Mouse (Mus musculus) forebrain, embryonic 11.5 days (tissue): Measurements from ENCODE around the gene Smok2a. TPM values are rescaled to one million over a fixed set of nuclear protein-coding genes. Genes with fewer than 3 reads are reported as not detected.
"Not testable (repeated sequence)": the region's sequence is repeated elsewhere in the genome, so short reads cannot be mapped to it uniquely, and the experiment has no call there.

Source experiments
- ATAC-seq: fragments of 200-750 bp; cut with Nextera tagmentation; replicated peaks from 2 replicates; pipeline ENCODE4 v1.8.0; 2017; ENCODE audit warnings: moderate TSS enrichment; ENCODE audit not compliant: low FRiP score
- DNase-seq: peaks from one replicate; pipeline ENCODE4 v3.0.0-alpha.2; 2017; ENCODE audit warnings: low spot score
- H3K27ac ChIP-seq: fragments of 300-500 bp; sonication (generic); 2 replicates; pipeline ENCODE4 v1.5.1; 2014; ENCODE audit warnings: low read depth, low read length
- H3K27me3 ChIP-seq: fragments of 300-500 bp; sonication (generic); 2 replicates; pipeline ENCODE4 v1.6.1; 2014; ENCODE audit warnings: mild to moderate bottlenecking, low read length, mixed read lengths; ENCODE audit not compliant: control insufficient read depth, insufficient read depth
- H3K36me3 ChIP-seq: fragments of 300-500 bp; sonication (generic); 2 replicates; pipeline ENCODE4 v1.6.1; 2014; ENCODE audit warnings: mild to moderate bottlenecking, low read length, moderate library complexity, mixed read lengths; ENCODE audit not compliant: control insufficient read depth, insufficient read depth
- H3K4me1 ChIP-seq: fragments of 300-500 bp; sonication (generic); replicated peaks from 2 replicates; pipeline ENCODE4 v1.6.1; 2014; ENCODE audit warnings: low read length, mixed read lengths; ENCODE audit not compliant: control insufficient read depth, insufficient read depth
- H3K4me2 ChIP-seq: fragments of 300-500 bp; sonication (generic); 2 replicates; pipeline ENCODE4 v1.6.1; 2014; ENCODE audit warnings: low read depth, mild to moderate bottlenecking, low read length, moderate library complexity, mixed read lengths; ENCODE audit not compliant: severe bottlenecking
- H3K4me3 ChIP-seq: fragments of 300-500 bp; sonication (generic); 2 replicates; pipeline ENCODE4 v1.5.1; 2014; ENCODE audit warnings: low read depth, low read length
- H3K9ac ChIP-seq: fragments of 300-500 bp; sonication (generic); 2 replicates; pipeline ENCODE4 v1.6.1; 2014; ENCODE audit warnings: low read length
- H3K9me3 ChIP-seq: fragments of 300-500 bp; sonication (generic); 2 replicates; pipeline ENCODE4 v1.6.1; 2016; ENCODE audit warnings: low read length, mixed read lengths; ENCODE audit not compliant: control insufficient read depth
- WGBS: fragments of 180-500 bp; shearing (Covaris S2); extraction: QIAGEN DNeasy Blood & Tissue Kit; methylation state at CpG from one replicate; pipeline ENCODE4 v1.1.7; 2014; 5-methylcytosine and 5-hydroxymethylcytosine counted together
- polyA plus RNA-seq: library from polyadenylated mRNA; unstranded; fragments of >200 nt; fragmentation: Nextera tagmentation; extraction: Ambion mirVana; gene quantifications from 2 replicates; pipeline ENCODE4 v1.2.1, GENCODE M21; 2014

Gene Smok2a
- polyA plus RNA-seq: not detected in 2 replicates

DNA sequence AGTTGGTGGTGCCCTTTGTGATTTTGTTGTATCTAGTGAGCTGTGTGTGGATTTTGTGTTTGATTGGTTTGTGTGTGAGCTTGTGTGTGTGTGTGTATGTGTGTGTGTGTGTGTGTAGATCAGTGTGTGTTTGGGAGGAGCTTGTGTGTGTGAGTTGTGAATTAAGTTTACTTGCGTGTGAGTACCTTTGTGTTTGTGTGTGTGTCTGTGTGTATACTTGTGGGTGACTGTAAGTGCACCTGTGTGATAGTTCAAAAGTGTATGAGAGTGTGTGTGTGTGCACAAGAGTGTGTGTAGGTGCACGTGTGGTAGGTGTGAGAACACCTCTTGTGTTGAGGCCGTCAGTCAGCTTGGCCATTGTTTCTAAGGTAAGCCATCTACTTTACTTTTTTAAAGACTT lies at the start of gene Smok2a:
Gene Smok2a, plus strand, starts transcription at position 301 of the 400 bp plus-strand sequence.
- ATAC-seq: no peak
- WGBS: 88% methylated on average over 3 of the region's 3 CpGs
- no peak within 1 kb of the TSS for H3K27ac ChIP-seq

GRCm38 (mm10) chr17:13173578-13173977 lies 47.4 kb upstream of the Smok2a start:
- not testable (repeated sequence) for H3K9me3 ChIP-seq, H3K9ac ChIP-seq, DNase-seq, ATAC-seq, H3K27ac ChIP-seq, H3K27me3 ChIP-seq, H3K4me2 ChIP-seq, H3K36me3 ChIP-seq, H3K4me1 ChIP-seq, H3K4me3 ChIP-seq
- 90% methylated on average over 5 of the region's 6 CpGs for WGBS

More for the DNA sequence above, at the start of gene Smok2a:
- Histone ChIP-seq H3K9ac (no peak within 1 kb of the TSS), H3K9me3 (peaks cover 73% of the 10 kb centered on the region), H3K27me3 (no peaks in the 10 kb centered on the region), H3K36me3 (no peaks in the 10 kb centered on the region), H3K4me3 (no peak within 1 kb of the TSS), H3K4me2 (no peak within 1 kb of the TSS), H3K4me1 (no peaks in the 10 kb centered on the region)
- DNase-seq: no peak

DNA sequence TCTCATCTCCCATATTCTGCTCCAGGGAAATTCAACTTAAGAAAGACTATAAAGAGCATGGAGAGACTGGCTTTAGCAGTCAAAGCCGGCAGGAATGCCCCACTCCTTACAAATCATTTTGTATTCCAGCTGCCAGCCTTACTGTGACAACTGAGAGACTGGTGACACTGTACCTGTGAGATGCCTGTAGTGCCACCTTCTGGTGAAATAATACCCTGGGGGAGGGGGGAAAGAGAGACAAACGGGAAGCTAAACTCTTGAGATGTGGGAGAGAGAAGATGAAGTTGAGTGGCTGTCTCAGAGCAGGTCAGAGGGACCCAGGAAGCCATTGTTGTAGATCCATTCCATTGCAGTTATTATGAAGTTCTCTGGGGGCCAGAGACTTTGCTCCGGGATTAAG lies 47.0 kb upstream of the Smok2a start:
- H3K4me3 ChIP-seq, ATAC-seq, H3K9me3 ChIP-seq, H3K4me2 ChIP-seq, H3K4me1 ChIP-seq, DNase-seq, H3K9ac ChIP-seq, H3K27ac ChIP-seq, H3K27me3 ChIP-seq, H3K36me3 ChIP-seq: not testable (repeated sequence)
- WGBS: 56% methylated on average over 1 of the region's 3 CpGs

DNA sequence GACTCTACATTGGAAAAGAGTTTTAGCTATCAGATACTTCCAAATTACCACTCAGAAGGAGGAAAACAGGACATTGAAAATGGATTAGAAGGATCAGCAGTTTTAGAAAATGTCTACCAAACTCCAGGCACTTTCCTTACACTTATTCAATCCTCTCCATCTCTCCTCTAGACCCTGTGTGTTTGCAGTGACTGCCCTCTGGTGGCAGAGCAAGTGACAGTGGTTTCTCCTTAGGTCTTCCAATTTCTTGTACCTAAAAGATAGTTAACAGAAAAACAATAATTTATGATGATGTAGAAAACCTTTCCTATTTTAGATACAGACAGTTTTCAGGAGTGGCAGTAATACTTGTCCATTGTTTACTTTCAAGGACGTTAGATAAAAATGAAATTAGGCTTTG lies 45.4 kb upstream of the Smok2a start:
- WGBS: no CpG with 5 or more reads among the region's 1 CpGs
- 0 out of 2 replicates have a peak, but pooled peaks have one; percentile 52 for ATAC-seq
- H3K9ac ChIP-seq, H3K4me1 ChIP-seq, H3K27ac ChIP-seq, H3K9me3 ChIP-seq, H3K4me2 ChIP-seq, H3K27me3 ChIP-seq, DNase-seq, H3K36me3 ChIP-seq, H3K4me3 ChIP-seq: not testable (repeated sequence)

DNA sequence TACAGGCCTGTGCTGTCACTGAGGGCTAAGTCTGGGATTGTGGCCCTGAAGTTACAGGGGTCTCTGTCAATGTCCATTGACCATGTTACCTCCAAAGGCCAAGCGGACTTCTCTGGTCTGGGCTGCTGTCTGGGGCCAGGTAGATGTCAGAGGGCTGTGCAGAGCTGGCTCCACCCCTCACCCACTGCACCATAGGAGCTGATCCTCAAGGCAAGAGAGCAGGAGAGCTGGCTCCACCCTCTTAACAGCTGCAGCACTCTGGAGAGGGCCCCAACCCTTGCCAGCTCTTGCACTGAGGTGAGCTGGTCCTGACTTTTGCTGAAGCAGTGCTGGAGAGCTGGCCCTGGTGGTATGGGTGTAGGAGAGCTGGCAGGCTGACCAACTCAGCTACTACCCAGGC lies 43.2 kb upstream of the Smok2a start:
- H3K9ac ChIP-seq, H3K4me3 ChIP-seq, H3K4me2 ChIP-seq, H3K27ac ChIP-seq, H3K27me3 ChIP-seq, H3K4me1 ChIP-seq, H3K36me3 ChIP-seq, DNase-seq: not testable (repeated sequence)
- 41% methylated on average over 1 of the region's 1 CpGs for WGBS
- H3K9me3 ChIP-seq: peaks cover 14% of the 10 kb centered on the region; the same call in 1 of the 2 replicates
- ATAC-seq: peak; percentile 34; the same call in 1 of the 2 replicates

GRCm38 (mm10) chr17:13179021-13179420 lies 42.0 kb upstream of the Smok2a start:
- WGBS: 88% methylated on average over 4 of the region's 4 CpGs
- not testable (repeated sequence) for H3K27me3 ChIP-seq, H3K27ac ChIP-seq, H3K4me3 ChIP-seq, H3K36me3 ChIP-seq, H3K4me2 ChIP-seq, H3K4me1 ChIP-seq, H3K9ac ChIP-seq, ATAC-seq, DNase-seq
- H3K9me3 ChIP-seq: peaks cover 15% of the 10 kb centered on the region; the same call in 1 of the 2 replicates

DNA sequence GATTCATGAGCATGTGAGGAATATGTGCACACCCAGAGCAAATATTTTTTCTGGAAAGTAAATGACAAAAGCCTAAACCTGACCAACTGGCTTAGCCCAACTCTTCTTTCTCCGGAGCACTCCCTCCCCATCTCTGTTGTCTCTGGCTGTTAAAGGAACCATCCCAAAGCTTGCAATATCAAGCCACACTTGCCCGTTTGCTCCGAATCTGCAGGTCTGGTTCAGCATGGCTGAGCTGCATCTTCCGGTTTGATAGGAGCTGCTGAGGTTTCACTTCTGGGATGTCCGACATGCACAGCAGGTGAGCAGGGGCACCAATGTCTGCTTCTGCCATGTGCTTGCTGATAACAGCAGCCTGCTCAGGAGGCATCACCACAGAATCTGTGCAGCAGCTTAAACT lies 40.5 kb upstream of the Smok2a start:
- not testable (repeated sequence) for H3K36me3 ChIP-seq, H3K9ac ChIP-seq, ATAC-seq, H3K4me2 ChIP-seq, H3K4me1 ChIP-seq, H3K4me3 ChIP-seq, H3K27me3 ChIP-seq, DNase-seq, H3K27ac ChIP-seq
- WGBS: 91% methylated on average over 5 of the region's 5 CpGs
- H3K9me3 ChIP-seq: peaks cover 19% of the 10 kb centered on the region; the same call in 1 of the 2 replicates

GRCm38 (mm10) chr17:13182712-13183111 lies 38.3 kb upstream of the Smok2a start:
- not testable (repeated sequence) for H3K9ac ChIP-seq, H3K27me3 ChIP-seq, DNase-seq, H3K4me1 ChIP-seq, H3K27ac ChIP-seq, H3K4me3 ChIP-seq, H3K4me2 ChIP-seq, H3K36me3 ChIP-seq, ATAC-seq
- peaks cover 21% of the 10 kb centered on the region; the same call in 1 of the 2 replicates for H3K9me3 ChIP-seq
- 68% methylated on average over 2 of the region's 4 CpGs for WGBS

- not testable (repeated sequence) for H3K27me3 ChIP-seq, H3K27ac ChIP-seq, H3K4me3 ChIP-seq, H3K9ac ChIP-seq, H3K4me1 ChIP-seq, H3K4me2 ChIP-seq, ATAC-seq, H3K36me3 ChIP-seq
- peak; percentile 23 for DNase-seq
- 97% methylated on average over 4 of the region's 5 CpGs for WGBS
- peaks cover 20% of the 10 kb centered on the region; the same call in 1 of the 2 replicates for H3K9me3 ChIP-seq
Observed at GRCm38 (mm10) chr17:13184514-13184913, 36.5 kb upstream of the Smok2a start.
